Mouse (Mus musculus) kidney, adult 8-10 months (tissue): ENCODE measurements around the gene Wapl.

Source experiments
- DNase-seq, 2 experiments: peaks; one replicate each; pipeline ENCODE4 v3.0.0; 2022

The Wapl gene

GRCm38 (mm10) chr14:34697376-34697775 lies 23.6 kb downstream of the Wapl start:
- DNase-seq, result no peak

- DNase-seq, result no peak
Observed at GRCm38 (mm10) chr14:34710209-34710608, 36.5 kb downstream of the Wapl start.

- peak in 1 of 2 experiments; percentile 39 for DNase-seq
Observed at GRCm38 (mm10) chr14:34712027-34712426, 38.3 kb downstream of the Wapl start.

GRCm38 (mm10) chr14:34712857-34713256 lies 39.1 kb downstream of the Wapl start:
- DNase-seq, result no peak

- DNase-seq, result no peak
Observed at GRCm38 (mm10) chr14:34718150-34718549, 44.4 kb downstream of the Wapl start.

- peak in 1 of 2 experiments; percentile 27 for DNase-seq
Observed at GRCm38 (mm10) chr14:34727709-34728108, 54.0 kb downstream of the Wapl start.

GRCm38 (mm10) chr14:34735405-34735804 lies 61.7 kb downstream of the Wapl start:
- no peak for DNase-seq

GRCm38 (mm10) chr14:34745401-34745800 lies 71.7 kb downstream of the Wapl start:
- no peak for DNase-seq

- no peak for DNase-seq
Observed at GRCm38 (mm10) chr14:34755731-34756130, 82.0 kb downstream of the Wapl start.

- DNase-seq, result peak in 1 of 2 experiments; percentile 54
Observed at GRCm38 (mm10) chr14:34759938-34760337, 86.2 kb downstream of the Wapl start.

- peak in 1 of 2 experiments; percentile 19 for DNase-seq
Observed at GRCm38 (mm10) chr14:34761082-34761959, 87.6 kb downstream of the Wapl start.

- no peak for DNase-seq
Observed at GRCm38 (mm10) chr14:34762682-34763081, 89.0 kb downstream of the Wapl start.

- no peak for DNase-seq
Observed at GRCm38 (mm10) chr14:34763771-34764539, 90.2 kb downstream of the Wapl start.

- no peak for DNase-seq
Observed at GRCm38 (mm10) chr14:34764908-34765307, 91.2 kb downstream of the Wapl start.

GRCm38 (mm10) chr14:34765380-34765779 lies 91.7 kb downstream of the Wapl start:
- DNase-seq, result no peak

- DNase-seq, result no peak
Observed at GRCm38 (mm10) chr14:34766181-34766580, 92.5 kb downstream of the Wapl start.

- DNase-seq, result peak; percentile 78 to 90
Observed at GRCm38 (mm10) chr14:34768373-34768772, 94.6 kb downstream of the Wapl start.

- DNase-seq, result peak; percentile 69 to 81
Observed at GRCm38 (mm10) chr14:34769021-34769566, 95.4 kb downstream of the Wapl start.

- peak in 1 of 2 experiments; percentile 33 for DNase-seq
Observed at GRCm38 (mm10) chr14:34769567-34770158, 95.9 kb downstream of the Wapl start.

- DNase-seq, result no peak
Observed at GRCm38 (mm10) chr14:34770467-34770866, 96.7 kb downstream of the Wapl start.

- no peak for DNase-seq
Observed at GRCm38 (mm10) chr14:34771601-34772000, 97.9 kb downstream of the Wapl start.

- DNase-seq, result no peak
Observed at GRCm38 (mm10) chr14:34772132-34772531, 98.4 kb downstream of the Wapl start.

GRCm38 (mm10) chr14:34773681-34774080 lies 100.0 kb downstream of the Wapl start:
- no peak for DNase-seq
